In genomic region chr10:19122221-19122620, GRCm38 (mm10) we compare ENCODE assay signal across 8 mouse cellular contexts.
DNase-seq lines count a peak whose midpoint lies in the region; ATAC-seq lines count a peak whose summit lies in the region.

No protein-coding gene starts in this region.

- peak; percentile 13 for DNase-seq in limb, embryonic 11.5 days (ENCODE audit: low spot score)
- DNase-seq in limb, embryonic 10.5 days (ENCODE audit: low spot score): no peak
- DNase-seq in kidney, postnatal 14 days: peak; percentile 41
- peak; percentile 83 for DNase-seq in lung, postnatal 36 days
- DNase-seq in urinary bladder, postnatal 25 days (ENCODE audit: low spot score): no peak
- no peak for DNase-seq in urinary bladder, postnatal 4 days (ENCODE audit: low spot score in 2 of 2)
- no peak for DNase-seq in midbrain, embryonic 10.5 days (ENCODE audit: low spot score)

- no peak overlapping the region for H3K27ac ChIP-seq in limb, embryonic 11.5 days (replicated peaks; ENCODE audit: low read depth, low read length)
- no peak overlapping the region for H3K27ac ChIP-seq in limb, embryonic 10.5 days
- H3K27ac ChIP-seq in midbrain, embryonic 10.5 days (replicated peaks): no peak overlapping the region

- H3K9me3 ChIP-seq in limb, embryonic 11.5 days (ENCODE audit: control insufficient read depth, low read length): no peaks in the 10 kb centered on the region
- no peaks in the 10 kb centered on the region for H3K9me3 ChIP-seq in limb, embryonic 10.5 days (replicated peaks)
- no peaks in the 10 kb centered on the region for H3K9me3 ChIP-seq in midbrain, embryonic 10.5 days (replicated peaks)

- no peak for ATAC-seq in limb, embryonic 11.5 days (ENCODE audit: insufficient number of reproducible peaks, low FRiP score, low TSS enrichment, low read depth)
- ATAC-seq in frontal cortex, adult (ENCODE audit: low TSS enrichment): peak; percentile 98

- H3K4me2 ChIP-seq in limb, embryonic 11.5 days (ENCODE audit: low read depth, severe bottlenecking): no peak overlapping the region

- H3K36me3 ChIP-seq in limb, embryonic 11.5 days (ENCODE audit: control insufficient read depth, insufficient read depth, low read length): no peaks in the 10 kb centered on the region
- H3K36me3 ChIP-seq in limb, embryonic 10.5 days: no peaks in the 10 kb centered on the region
- H3K36me3 ChIP-seq in midbrain, embryonic 10.5 days: no peaks in the 10 kb centered on the region

- H3K4me1 ChIP-seq in limb, embryonic 11.5 days (ENCODE audit: control insufficient read depth, insufficient read depth, low read length): 0 out of 2 replicates have a peak, but pooled peaks cover 1% of the 10 kb centered on the region
- H3K4me1 ChIP-seq in limb, embryonic 10.5 days: peaks cover 10% of the 10 kb centered on the region; the same call in 1 of the 2 replicates
- H3K4me1 ChIP-seq in midbrain, embryonic 10.5 days: peaks cover 22% of the 10 kb centered on the region

- no peak overlapping the region for H3K9ac ChIP-seq in limb, embryonic 11.5 days (ENCODE audit: low read length)

- H3K27me3 ChIP-seq in limb, embryonic 11.5 days (ENCODE audit: control insufficient read depth, insufficient read depth, low read length): no peaks in the 10 kb centered on the region
- H3K27me3 ChIP-seq in limb, embryonic 10.5 days (ENCODE audit: low read depth, poor library complexity, severe bottlenecking): no peaks in the 10 kb centered on the region
- peaks cover 14% of the 10 kb centered on the region; the same call in 1 of the 2 replicates for H3K27me3 ChIP-seq in midbrain, embryonic 10.5 days (ENCODE audit: low read depth, poor library complexity, severe bottlenecking)

- H3K4me3 ChIP-seq in limb, embryonic 11.5 days (ENCODE audit: low read depth, low read length): no peak overlapping the region
- H3K4me3 ChIP-seq in limb, embryonic 10.5 days: no peak overlapping the region
- no peak overlapping the region for H3K4me3 ChIP-seq in midbrain, embryonic 10.5 days

- WGBS in limb, embryonic 11.5 days: 67% methylated on average over 6 of the region's 6 CpGs
- WGBS in limb, embryonic 10.5 days: 74% methylated on average over 6 of the region's 6 CpGs
- WGBS in midbrain, embryonic 10.5 days: 76% methylated on average over 6 of the region's 6 CpGs

Comparison
In these comparisons a context has a peak if more than half of its experiments do, and no peak if none do; other contexts are left out.
1. DNase-seq: peak in limb, embryonic 11.5 days (single experiment), kidney, postnatal 14 days (single experiment) and lung, postnatal 36 days (single experiment); none in limb, embryonic 10.5 days (single experiment), urinary bladder, postnatal 25 days (single experiment), urinary bladder, postnatal 4 days (0 of 2) and midbrain, embryonic 10.5 days (single experiment).